Mouse (Mus musculus): Measurements from ENCODE around the gene Zfp346. TPM values are rescaled to one million over a fixed set of nuclear protein-coding genes. Genes with fewer than 3 reads are reported as not detected.

The Zfp346 gene
- polyA plus RNA-seq, 1 experiment = 4.1 TPM

DNA sequence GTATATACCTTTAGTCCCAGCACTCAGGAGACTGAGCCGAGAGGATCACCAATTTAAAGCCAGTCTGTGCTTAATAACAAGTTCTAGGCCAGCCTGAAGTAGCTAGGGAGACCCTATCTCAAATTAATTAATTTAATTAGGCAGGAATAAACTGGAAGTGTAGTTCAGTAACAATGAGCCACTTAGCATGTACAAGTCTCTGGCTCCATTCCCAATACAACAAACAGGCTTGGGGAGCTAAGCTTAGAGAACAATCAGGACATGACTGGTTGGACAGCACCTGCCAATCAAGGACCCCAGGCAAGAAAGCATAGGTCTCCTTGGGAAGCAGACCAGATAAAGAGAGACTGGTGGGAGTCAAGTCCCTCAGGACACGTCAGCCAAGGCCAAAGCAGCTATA is 35.2 kb downstream of the Zfp346 start:
- TF ChIP-seq POLR2A (IDR thresholded peaks at IDR 0.05; ENCODE audit: low read depth, low read length) (no peak), CTCF (IDR thresholded peaks at IDR 0.05; ENCODE audit: extremely low read depth, insufficient read length, insufficient replicate concordance, low read depth, low read length) (no peak)
- WGBS = 92% methylated on average over 2 of the region's 2 CpGs
- no peak overlapping the region for H3K4me3 ChIP-seq (ENCODE audit: low read depth, low read length)

DNA sequence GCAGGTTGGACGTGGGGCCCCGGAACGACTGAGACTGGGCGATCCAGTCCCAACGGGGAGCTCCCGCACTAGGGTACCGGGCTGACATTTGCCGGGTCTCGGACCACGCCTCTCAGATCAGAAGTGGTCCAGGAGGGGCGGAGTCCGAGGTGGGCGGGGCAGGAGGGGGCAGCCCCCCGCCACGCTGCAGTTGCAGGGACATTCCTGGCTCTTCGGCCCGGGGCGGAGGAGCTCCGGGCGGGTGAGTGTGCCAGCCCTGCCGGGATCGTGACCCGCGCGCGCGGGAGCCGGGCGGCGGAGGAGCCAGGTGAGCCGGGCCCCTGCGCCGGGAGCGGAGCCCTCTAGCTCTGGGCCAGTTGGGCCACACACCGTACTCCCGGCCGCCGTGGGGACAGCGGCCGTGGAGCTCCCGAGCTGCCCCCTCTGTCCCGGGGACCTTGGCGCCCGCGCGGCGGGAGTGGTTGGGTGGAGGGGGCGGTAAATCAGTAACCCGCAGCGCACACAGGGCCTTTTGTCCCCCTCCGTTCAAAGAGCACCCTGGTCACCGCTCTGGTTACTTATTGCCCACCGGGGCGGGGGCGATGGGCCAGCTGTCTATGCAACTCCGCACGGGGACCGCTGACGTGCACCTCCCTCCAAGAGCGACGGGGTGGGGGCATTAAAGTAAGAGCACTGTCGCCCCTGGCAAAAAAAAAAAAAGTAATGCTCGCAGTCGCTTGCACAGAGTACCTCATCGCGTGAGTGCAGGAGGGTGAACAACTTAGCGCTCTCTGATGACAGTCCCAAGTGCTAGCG is 47.7 kb downstream of the Zfp346 start, which contains the start of gene Fgfr4:
Fgfr4 (plus strand) TSS at position 20 of the 795 bp plus-strand sequence.
- H3K4me1 ChIP-seq (ENCODE audit: control insufficient read depth, insufficient read depth, insufficient read length, low read length) = peaks cover 2% of the 10 kb centered on the region; the same call in 1 of the 2 replicates
- H3K27me3 ChIP-seq (ENCODE audit: control insufficient read depth, insufficient read depth, low read length) = no peaks in the 10 kb centered on the region
- no peak within 1 kb of the TSS for H3K27ac ChIP-seq (ENCODE audit: insufficient read depth, low read depth, low read length)
- WGBS = 2% methylated on average over 68 of the region's 68 CpGs
- TF ChIP-seq POLR2A (IDR thresholded peaks at IDR 0.05; ENCODE audit: low read depth, low read length) (no peak), CTCF (IDR thresholded peaks at IDR 0.05; ENCODE audit: extremely low read depth, insufficient read length, insufficient replicate concordance, low read depth, low read length) (no peak)
- H3K36me3 ChIP-seq (ENCODE audit: control insufficient read depth, insufficient read depth, low read length) = no peaks in the 10 kb centered on the region
- H3K4me3 ChIP-seq (ENCODE audit: low read depth, low read length) = peak within 1 kb of the TSS; percentile 73

More for the DNA sequence above, 35.2 kb downstream of the Zfp346 start:
- no peaks in the 10 kb centered on the region for H3K4me1 ChIP-seq (ENCODE audit: control insufficient read depth, insufficient read depth, insufficient read length, low read length)
- no peak overlapping the region for H3K27ac ChIP-seq (ENCODE audit: insufficient read depth, low read depth, low read length)
- no peaks in the 10 kb centered on the region for H3K36me3 ChIP-seq (ENCODE audit: control insufficient read depth, insufficient read depth, low read length)
- no peaks in the 10 kb centered on the region for H3K27me3 ChIP-seq (ENCODE audit: control insufficient read depth, insufficient read depth, low read length)

DNA sequence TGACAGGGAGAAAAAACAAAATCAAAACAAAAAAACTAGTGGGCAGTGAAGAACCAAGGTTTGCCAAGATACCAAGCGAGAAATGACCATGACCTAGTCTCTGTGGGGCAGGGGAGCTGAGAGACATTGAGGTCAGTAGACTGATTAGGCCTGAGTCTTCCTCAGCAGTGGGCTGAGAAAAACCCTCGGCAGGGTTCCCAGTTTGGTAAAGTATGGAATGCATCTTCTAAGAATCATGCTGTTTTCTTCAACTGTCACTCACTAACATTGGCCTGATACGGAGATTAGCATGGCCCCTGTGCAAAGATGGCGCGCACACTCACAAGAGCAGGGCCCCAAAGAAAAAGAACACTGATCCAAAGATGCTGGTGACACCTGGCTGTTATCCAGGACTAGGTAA is 48.8 kb downstream of the Zfp346 start:
- no peak for TF ChIP-seq CTCF (IDR thresholded peaks at IDR 0.05; ENCODE audit: extremely low read depth, insufficient read length, insufficient replicate concordance, low read depth, low read length)
- TF ChIP-seq POLR2A (IDR thresholded peaks at IDR 0.05; ENCODE audit: low read depth, low read length) = no peak
- H3K4me3 ChIP-seq (ENCODE audit: low read depth, low read length) = no peak overlapping the region
- WGBS = 79% methylated on average over 5 of the region's 5 CpGs
- H3K4me1 ChIP-seq (ENCODE audit: control insufficient read depth, insufficient read depth, insufficient read length, low read length) = peaks cover 2% of the 10 kb centered on the region; the same call in 1 of the 2 replicates
- H3K27me3 ChIP-seq (ENCODE audit: control insufficient read depth, insufficient read depth, low read length) = no peaks in the 10 kb centered on the region
- no peak overlapping the region for H3K27ac ChIP-seq (ENCODE audit: insufficient read depth, low read depth, low read length)
- H3K36me3 ChIP-seq (ENCODE audit: control insufficient read depth, insufficient read depth, low read length) = no peaks in the 10 kb centered on the region

DNA sequence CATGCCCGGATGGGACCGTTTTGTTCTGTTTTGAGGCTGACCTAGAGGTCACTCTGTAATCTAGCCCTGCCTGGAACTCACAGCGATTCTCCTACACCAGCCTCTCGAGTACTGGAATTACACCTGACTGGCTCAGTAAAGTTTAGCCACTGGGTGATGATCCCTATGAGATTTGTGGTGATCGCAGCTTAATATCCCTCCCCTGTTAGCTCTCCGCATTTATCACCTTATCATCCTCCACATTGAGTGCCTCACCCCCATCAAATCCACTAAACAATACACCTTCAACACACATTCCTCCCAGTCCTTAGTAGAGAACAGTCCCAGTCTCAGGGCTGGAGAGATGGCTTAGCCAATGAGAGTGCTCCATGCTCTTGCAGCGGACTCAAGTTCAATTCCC is 57.3 kb downstream of the Zfp346 start:
- no peaks in the 10 kb centered on the region for H3K27me3 ChIP-seq (ENCODE audit: control insufficient read depth, insufficient read depth, low read length)
- no peak overlapping the region for H3K27ac ChIP-seq (ENCODE audit: insufficient read depth, low read depth, low read length)
- no peak overlapping the region for H3K4me3 ChIP-seq (ENCODE audit: low read depth, low read length)
- WGBS = 71% methylated on average over 7 of the region's 7 CpGs
- TF ChIP-seq CTCF (IDR thresholded peaks at IDR 0.05; ENCODE audit: extremely low read depth, insufficient read length, insufficient replicate concordance, low read depth, low read length) (no peak), POLR2A (IDR thresholded peaks at IDR 0.05; ENCODE audit: low read depth, low read length) (no peak)
- H3K36me3 ChIP-seq (ENCODE audit: control insufficient read depth, insufficient read depth, low read length) = no peaks in the 10 kb centered on the region
- H3K4me1 ChIP-seq (ENCODE audit: control insufficient read depth, insufficient read depth, insufficient read length, low read length) = no peaks in the 10 kb centered on the region

DNA sequence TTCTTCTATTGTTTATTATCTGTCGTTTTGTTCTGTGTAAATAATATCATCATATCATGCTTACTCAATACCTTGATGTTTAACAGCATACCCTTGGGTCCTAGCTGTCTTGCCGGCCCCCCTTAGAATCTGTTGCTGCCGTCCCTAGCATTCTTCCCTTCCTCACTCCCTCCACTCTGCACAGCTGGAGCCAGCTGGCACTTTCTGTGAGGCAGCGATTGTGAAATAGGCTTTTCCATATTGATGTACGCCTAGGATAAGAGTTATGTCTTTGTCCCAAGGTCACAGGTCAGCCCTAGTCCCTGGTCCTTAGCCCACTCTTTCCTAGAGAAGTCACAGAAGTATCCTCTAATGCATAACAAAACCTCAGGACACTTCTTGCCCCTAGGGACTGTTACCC is 58.4 kb downstream of the Zfp346 start:
- no peak overlapping the region for H3K4me3 ChIP-seq (ENCODE audit: low read depth, low read length)
- no peak for TF ChIP-seq POLR2A (IDR thresholded peaks at IDR 0.05; ENCODE audit: low read depth, low read length)
- no peak for TF ChIP-seq CTCF (IDR thresholded peaks at IDR 0.05; ENCODE audit: extremely low read depth, insufficient read length, insufficient replicate concordance, low read depth, low read length)
- no peak overlapping the region for H3K27ac ChIP-seq (ENCODE audit: insufficient read depth, low read depth, low read length)
- H3K27me3 ChIP-seq (ENCODE audit: control insufficient read depth, insufficient read depth, low read length) = no peaks in the 10 kb centered on the region
- no peaks in the 10 kb centered on the region for H3K36me3 ChIP-seq (ENCODE audit: control insufficient read depth, insufficient read depth, low read length)
- 71% methylated on average over 5 of the region's 5 CpGs for WGBS
- no peaks in the 10 kb centered on the region for H3K4me1 ChIP-seq (ENCODE audit: control insufficient read depth, insufficient read depth, insufficient read length, low read length)

DNA sequence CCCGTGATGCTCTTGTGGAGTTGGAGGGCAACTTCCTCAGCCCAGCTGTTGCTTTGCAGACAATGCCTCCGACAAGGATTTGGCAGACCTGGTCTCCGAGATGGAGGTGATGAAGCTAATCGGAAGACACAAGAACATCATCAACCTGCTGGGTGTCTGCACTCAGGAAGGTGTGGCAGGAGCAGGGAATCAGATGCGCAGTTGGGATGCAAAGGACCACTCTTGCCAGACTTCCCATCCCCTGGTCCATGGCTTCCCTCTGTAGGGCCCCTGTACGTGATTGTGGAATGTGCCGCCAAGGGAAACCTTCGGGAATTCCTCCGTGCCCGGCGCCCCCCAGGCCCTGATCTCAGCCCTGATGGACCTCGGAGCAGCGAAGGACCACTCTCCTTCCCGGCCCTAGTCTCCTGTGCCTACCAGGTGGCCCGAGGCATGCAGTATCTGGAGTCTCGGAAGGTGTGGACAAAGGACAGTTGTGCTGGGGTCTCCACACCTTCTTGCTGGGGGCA is 60.8 kb downstream of the Zfp346 start:
- Histone ChIP-seq H3K27me3 (ENCODE audit: control insufficient read depth, insufficient read depth, low read length) (no peaks in the 10 kb centered on the region), H3K27ac (ENCODE audit: insufficient read depth, low read depth, low read length) (no peak overlapping the region), H3K36me3 (ENCODE audit: control insufficient read depth, insufficient read depth, low read length) (no peaks in the 10 kb centered on the region), H3K4me1 (ENCODE audit: control insufficient read depth, insufficient read depth, insufficient read length, low read length) (no peaks in the 10 kb centered on the region), H3K4me3 (ENCODE audit: low read depth, low read length) (no peak overlapping the region)
- TF ChIP-seq POLR2A (IDR thresholded peaks at IDR 0.05; ENCODE audit: low read depth, low read length) = no peak
- no peak for TF ChIP-seq CTCF (IDR thresholded peaks at IDR 0.05; ENCODE audit: extremely low read depth, insufficient read length, insufficient replicate concordance, low read depth, low read length)
- 94% methylated on average over 16 of the region's 16 CpGs for WGBS

Measured in small intestine, adult 2 months (tissue).